Mouse (Mus musculus) MEL (cell line): ENCODE measurements around the gene Cpsf4l.

Experiments used
- CTCF ChIP-seq, 3 experiments: IDR thresholded peaks in 2 of 3; conservative IDR thresholded peaks in 1 of 3; 2 replicates each; pipeline ENCODE4 v1.5.1; 2011 to 2012; ENCODE audit warnings: low read length in 3 of 3, low read depth in 2 of 3, mild to moderate bottlenecking in 2 of 3, improper control_type of control experiment in 1 of 3, inconsistent platforms in 1 of 3, mixed read lengths in 1 of 3, moderate library complexity in 1 of 3; ENCODE audit not compliant: control insufficient read depth in 1 of 3, insufficient read depth in 1 of 3, poor library complexity in 1 of 3, severe bottlenecking in 1 of 3
- E2F4 ChIP-seq: IDR thresholded peaks from 2 replicates; pipeline ENCODE4 v1.6.1; 2011; ENCODE audit warnings: low read depth, low read length, improper control_type of control experiment, borderline replicate concordance
- POLR2A ChIP-seq, 2 experiments: IDR thresholded peaks; 2 replicates each; pipeline ENCODE4 v1.6.1; 2011 to 2012; ENCODE audit warnings: low read length in 2 of 2, mild to moderate bottlenecking in 2 of 2, control low read depth in 1 of 2, improper control_type of control experiment in 1 of 2, low read depth in 1 of 2, moderate library complexity in 1 of 2; ENCODE audit not compliant: control insufficient read depth in 1 of 2, insufficient read depth in 1 of 2, poor library complexity in 1 of 2
- TCF12 ChIP-seq: IDR thresholded peaks from 2 replicates; pipeline ENCODE4 v1.6.1; 2014; ENCODE audit warnings: low read depth, mild to moderate bottlenecking, inconsistent platforms, low read length, improper control_type of control experiment, moderate library complexity
- ZMIZ1 ChIP-seq: IDR thresholded peaks from 2 replicates; pipeline ENCODE4 v1.6.1; 2012; ENCODE audit warnings: low read depth, mild to moderate bottlenecking, inconsistent platforms, low read length, improper control_type of control experiment, moderate library complexity

DNA sequence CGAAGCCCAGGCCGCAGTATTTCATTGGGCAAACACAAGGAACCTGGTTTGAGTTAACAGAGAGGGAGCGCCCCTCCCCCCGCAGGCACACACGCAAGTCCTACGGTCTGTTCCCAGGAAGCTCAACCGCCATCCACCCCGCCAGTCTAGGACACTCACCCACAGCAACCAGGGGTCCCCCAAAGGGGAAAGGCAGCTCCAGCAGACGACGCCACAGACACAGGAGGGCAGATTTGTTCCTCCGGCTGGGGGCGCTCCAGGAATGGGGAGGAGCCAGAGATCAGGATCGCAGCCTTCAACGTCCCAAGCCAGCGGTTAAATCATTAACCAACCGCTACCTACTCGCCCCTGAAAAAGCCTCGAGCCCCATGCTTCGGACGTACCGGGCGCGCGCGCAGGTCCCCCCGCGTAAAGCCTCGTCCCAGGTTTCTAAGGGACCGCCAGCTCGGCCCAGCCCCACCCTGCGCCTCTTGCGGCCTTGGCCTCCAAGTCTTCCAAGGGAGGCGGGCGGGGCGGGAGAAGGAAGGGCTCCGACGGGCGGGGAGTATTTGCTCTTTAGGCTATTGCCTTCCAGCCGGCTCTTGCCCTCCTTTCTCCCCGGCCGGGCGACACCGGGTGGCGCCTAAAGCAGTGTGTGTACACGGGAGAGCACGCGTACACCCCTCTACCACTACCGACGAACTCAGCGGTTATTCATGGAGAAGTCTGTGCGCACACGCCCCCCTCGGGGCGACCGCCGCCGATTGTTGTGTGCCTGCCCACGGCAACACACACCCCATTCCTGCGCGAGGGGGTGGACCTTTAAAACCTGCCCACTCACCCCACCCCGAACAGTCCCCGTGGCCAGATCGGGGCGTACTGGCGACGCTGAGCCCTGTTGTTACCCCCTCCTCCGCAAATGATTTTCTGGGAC lies 41.0 kb upstream of the Cpsf4l start:
- TF ChIP-seq POLR2A (IDR thresholded peaks at IDR 0.05; ENCODE audit: control insufficient read depth in 1 of 2, insufficient read depth in 1 of 2, low read depth in 1 of 2, low read length in 2 of 2, poor library complexity in 1 of 2) (peak; percentile 35 to 57; a peak in 2 of 4 replicates), ZMIZ1 (no peak), E2F4 (no peak), TCF12 (peak; percentile 4; the same call in 1 of the 2 replicates), CTCF (IDR thresholded peaks at IDR 0.05 in 2 of 3, conservative IDR thresholded peaks at IDR 0.05 in 1 of 3; ENCODE audit: control insufficient read depth in 1 of 3, insufficient read depth in 1 of 3, low read depth in 2 of 3, low read length in 3 of 3, poor library complexity in 1 of 3, severe bottlenecking in 1 of 3) (peak; percentile 47 to 80 (median 76); a peak in 5 of 6 replicates)
